Mouse (Mus musculus) embryonic facial prominence, embryonic 12.5 days (tissue): ENCODE results near the gene Gpr65. TPM values are rescaled to one million over a fixed set of nuclear protein-coding genes. Genes with fewer than 3 reads are reported as not detected.

Source experiments
- polyA plus RNA-seq: library from polyadenylated mRNA; unstranded; fragments of >200 nt; fragmentation: Nextera tagmentation; extraction: Ambion mirVana; gene quantifications from 2 replicates; pipeline ENCODE4 v1.2.1, GENCODE M21; 2016

The Gpr65 gene
- polyA plus RNA-seq, 1 experiment from 2014 or later = 0.74 TPM

Other genes with a start within 250 kb of the Gpr65 start
- 10.2 and 10.3 TPM in 2 replicates for gene Galc, start 9.2 kb upstream of the Gpr65 start, polyA plus RNA-seq